Mouse (Mus musculus): ENCODE results near the gene Lman1l.

The Lman1l gene

GRCm38 (mm10) chr9:57577144-57577849 is 43.3 kb downstream of the Lman1l start:
- no peak for DNase-seq (ENCODE audit: low spot score)

GRCm38 (mm10) chr9:57575577-57575976 is 45.0 kb downstream of the Lman1l start:
- DNase-seq (ENCODE audit: low spot score): no peak

- no peak for DNase-seq (ENCODE audit: low spot score)
These were observed 46.2 kb downstream of the Lman1l start for GRCm38 (mm10) chr9:57574397-57574796.

GRCm38 (mm10) chr9:57568500-57568899 is 52.1 kb downstream of the Lman1l start:
- no peak for DNase-seq (ENCODE audit: low spot score)

- DNase-seq (ENCODE audit: low spot score): no peak
These were observed 53.7 kb downstream of the Lman1l start for GRCm38 (mm10) chr9:57566846-57567245.

- DNase-seq (ENCODE audit: low spot score): no peak
These were observed 54.8 kb downstream of the Lman1l start for GRCm38 (mm10) chr9:57565741-57566221.

GRCm38 (mm10) chr9:57564609-57565008 is 56.0 kb downstream of the Lman1l start:
- no peak for DNase-seq (ENCODE audit: low spot score)

- no peak for DNase-seq (ENCODE audit: low spot score)
These were observed 57.6 kb downstream of the Lman1l start for GRCm38 (mm10) chr9:57562896-57563372.

GRCm38 (mm10) chr9:57561711-57562099 is 58.9 kb downstream of the Lman1l start:
- DNase-seq (ENCODE audit: low spot score): no peak

- peak; percentile 96 for DNase-seq (ENCODE audit: low spot score)
These were observed 59.5 kb downstream of the Lman1l start, which contains the start of gene Scamp2 for GRCm38 (mm10) chr9:57560861-57561710. Scamp2 (plus strand) TSS chr9:57560943.

GRCm38 (mm10) chr9:57560263-57560662 is 60.3 kb downstream of the Lman1l start:
- DNase-seq (ENCODE audit: low spot score): no peak

- DNase-seq (ENCODE audit: low spot score): no peak
These were observed 61.0 kb downstream of the Lman1l start for GRCm38 (mm10) chr9:57559568-57559967.

GRCm38 (mm10) chr9:57558625-57559024 is 61.9 kb downstream of the Lman1l start:
- no peak for DNase-seq (ENCODE audit: low spot score)

GRCm38 (mm10) chr9:57557215-57557614 is 63.4 kb downstream of the Lman1l start:
- DNase-seq (ENCODE audit: low spot score): no peak

All from embryo, embryonic 10.5 days (tissue).